Mouse (Mus musculus) neural tube, embryonic 11.5 days (tissue): ENCODE measurements at regions not wholly inside any gene's neighbourhood (a gene's known extent, or its start where the extent isn't known, plus 50 kb on each side); places are given as distances from the start of the nearest gene placed in this dataset. TPM values are rescaled to one million over a fixed set of nuclear protein-coding genes. Genes with fewer than 3 reads are reported as not detected.

Experiments used
- ATAC-seq: fragments of 200-750 bp; cut with Nextera tagmentation; 2 replicates; pipeline ENCODE4 v1.8.0; 2017; ENCODE audit warnings: moderate number of reproducible peaks, mild to moderate bottlenecking, moderate TSS enrichment, moderate library complexity; ENCODE audit not compliant: insufficient read depth, low FRiP score, low TSS enrichment
- DNase-seq: peaks from one replicate; pipeline ENCODE4 v3.0.0-alpha.2; 2015; ENCODE audit warnings: low spot score
- H3K27ac ChIP-seq: fragments of 300-500 bp; sonication (generic); 2 replicates; pipeline ENCODE4 v1.5.1; 2014; ENCODE audit warnings: low read depth, mild to moderate bottlenecking, low read length
- H3K27me3 ChIP-seq: fragments of 300-500 bp; sonication (generic); 2 replicates; pipeline ENCODE4 v1.6.1; 2014; ENCODE audit warnings: mild to moderate bottlenecking, low read length, mixed read lengths; ENCODE audit not compliant: control insufficient read depth, insufficient read depth
- H3K36me3 ChIP-seq: fragments of 300-500 bp; sonication (generic); 2 replicates; pipeline ENCODE4 v1.6.1; 2014; ENCODE audit warnings: mild to moderate bottlenecking, low read length, moderate library complexity, mixed read lengths; ENCODE audit not compliant: control insufficient read depth, insufficient read depth
- H3K4me1 ChIP-seq: fragments of 300-500 bp; sonication (generic); 2 replicates; pipeline ENCODE4 v1.6.1; 2014; ENCODE audit warnings: low read length, mixed read lengths; ENCODE audit not compliant: control insufficient read depth, insufficient read depth
- H3K4me2 ChIP-seq: fragments of 300-500 bp; sonication (generic); 2 replicates; pipeline ENCODE4 v1.6.1; 2014; ENCODE audit warnings: low read depth, mild to moderate bottlenecking, moderate library complexity
- H3K4me3 ChIP-seq: fragments of 300-500 bp; sonication (generic); 2 replicates; pipeline ENCODE4 v1.5.1; 2014; ENCODE audit warnings: low read depth, low read length
- H3K9ac ChIP-seq: fragments of 300-500 bp; sonication (generic); 2 replicates; pipeline ENCODE4 v1.6.1; 2014; ENCODE audit warnings: mild to moderate bottlenecking, low read length
- H3K9me3 ChIP-seq: fragments of 300-500 bp; sonication (generic); 2 replicates; pipeline ENCODE4 v1.6.1; 2016; ENCODE audit warnings: low read length; ENCODE audit not compliant: control insufficient read depth
- WGBS: fragments of 180-500 bp; shearing (Covaris S2); extraction: QIAGEN DNeasy Blood & Tissue Kit; methylation state at CpG from one replicate; pipeline ENCODE4 v1.1.7; 2014; 5-methylcytosine and 5-hydroxymethylcytosine counted together
- microRNA-seq: library from miRNA; unstranded; fragments of <30 nt; microRNA quantifications from one replicate; pipeline ENCODE4, GENCODE M21; 2016

GRCm38 (mm10) chr1:29405807-29406206, 625.8 kb upstream of the Gm597 start:
- H3K36me3 ChIP-seq: no peaks in the 10 kb centered on the region
- DNase-seq (no peak), ATAC-seq (no peak)
- no peak overlapping the region for H3K9ac ChIP-seq
- H3K9me3 ChIP-seq: no peaks in the 10 kb centered on the region
- H3K27me3 ChIP-seq: no peaks in the 10 kb centered on the region
- H3K27ac ChIP-seq: no peak overlapping the region
- H3K4me2 ChIP-seq: no peak overlapping the region
- WGBS: 76% methylated on average over 5 of the region's 5 CpGs
- H3K4me3 ChIP-seq: no peak overlapping the region
- no peaks in the 10 kb centered on the region for H3K4me1 ChIP-seq

GRCm38 (mm10) chr1:29404139-29404538, 624.1 kb upstream of the Gm597 start:
- WGBS: 84% methylated on average over 6 of the region's 6 CpGs
- Histone ChIP-seq H3K9ac (no peak overlapping the region), H3K9me3 (no peaks in the 10 kb centered on the region), H3K4me3 (no peak overlapping the region), H3K27me3 (no peaks in the 10 kb centered on the region), H3K36me3 (no peaks in the 10 kb centered on the region), H3K27ac (no peak overlapping the region), H3K4me1 (no peaks in the 10 kb centered on the region), H3K4me2 (no peak overlapping the region)
- DNase-seq (no peak), ATAC-seq (no peak)

GRCm38 (mm10) chr1:29363783-29364182, 583.7 kb upstream of the Gm597 start:
- DNase-seq (no peak), ATAC-seq (no peak)
- H3K27me3 ChIP-seq: no peaks in the 10 kb centered on the region
- no peaks in the 10 kb centered on the region for H3K9me3 ChIP-seq
- H3K4me2 ChIP-seq: no peak overlapping the region
- no peaks in the 10 kb centered on the region for H3K4me1 ChIP-seq
- no peak overlapping the region for H3K9ac ChIP-seq
- WGBS: 79% methylated on average over 1 of the region's 1 CpGs
- H3K36me3 ChIP-seq: no peaks in the 10 kb centered on the region
- H3K4me3 ChIP-seq: no peak overlapping the region
- no peak overlapping the region for H3K27ac ChIP-seq

- H3K4me2 ChIP-seq: no peak overlapping the region
- no peaks in the 10 kb centered on the region for H3K9me3 ChIP-seq
- ATAC-seq (peak; percentile 55; the same call in 1 of the 2 replicates), DNase-seq (no peak)
- H3K4me3 ChIP-seq: no peak overlapping the region
- WGBS: 48% methylated on average over 2 of the region's 2 CpGs
- no peaks in the 10 kb centered on the region for H3K4me1 ChIP-seq
- H3K27me3 ChIP-seq: no peaks in the 10 kb centered on the region
- H3K36me3 ChIP-seq: no peaks in the 10 kb centered on the region
- no peak overlapping the region for H3K27ac ChIP-seq
- no peak overlapping the region for H3K9ac ChIP-seq
Observed at GRCm38 (mm10) chr1:29341587-29341986, 561.5 kb upstream of the Gm597 start.

- H3K27ac ChIP-seq: no peak overlapping the region
- H3K4me1 ChIP-seq: no peaks in the 10 kb centered on the region
- H3K36me3 ChIP-seq: no peaks in the 10 kb centered on the region
- ATAC-seq: peak; percentile 53
- no peak overlapping the region for H3K9ac ChIP-seq
- H3K4me3 ChIP-seq: no peak overlapping the region
- DNase-seq: no peak
- no peaks in the 10 kb centered on the region for H3K27me3 ChIP-seq
- 71% methylated on average over 3 of the region's 3 CpGs for whole genome bisulfite sequencing
- H3K9me3 ChIP-seq: no peaks in the 10 kb centered on the region
- H3K4me2 ChIP-seq: no peak overlapping the region
Observed at GRCm38 (mm10) chr1:29340945-29341344, 560.9 kb upstream of the Gm597 start.

- Histone ChIP-seq H3K9me3 (no peaks in the 10 kb centered on the region), H3K27me3 (no peaks in the 10 kb centered on the region), H3K4me1 (no peaks in the 10 kb centered on the region), H3K4me3 (no peak overlapping the region), H3K4me2 (no peak overlapping the region), H3K9ac (no peak overlapping the region), H3K36me3 (no peaks in the 10 kb centered on the region), H3K27ac (no peak overlapping the region)
- ATAC-seq: no peak
- DNase-seq: no peak
Observed at GRCm38 (mm10) chr1:29328930-29329329, 548.9 kb upstream of the Gm597 start.

Small RNA genes in the stretch of these regions (microRNA-seq; reads per million reads assigned to microRNA genes)
- not detected for gene Gm23785
